1 mouse cellular context compared by ENCODE assay signal in the genomic region with DNA sequence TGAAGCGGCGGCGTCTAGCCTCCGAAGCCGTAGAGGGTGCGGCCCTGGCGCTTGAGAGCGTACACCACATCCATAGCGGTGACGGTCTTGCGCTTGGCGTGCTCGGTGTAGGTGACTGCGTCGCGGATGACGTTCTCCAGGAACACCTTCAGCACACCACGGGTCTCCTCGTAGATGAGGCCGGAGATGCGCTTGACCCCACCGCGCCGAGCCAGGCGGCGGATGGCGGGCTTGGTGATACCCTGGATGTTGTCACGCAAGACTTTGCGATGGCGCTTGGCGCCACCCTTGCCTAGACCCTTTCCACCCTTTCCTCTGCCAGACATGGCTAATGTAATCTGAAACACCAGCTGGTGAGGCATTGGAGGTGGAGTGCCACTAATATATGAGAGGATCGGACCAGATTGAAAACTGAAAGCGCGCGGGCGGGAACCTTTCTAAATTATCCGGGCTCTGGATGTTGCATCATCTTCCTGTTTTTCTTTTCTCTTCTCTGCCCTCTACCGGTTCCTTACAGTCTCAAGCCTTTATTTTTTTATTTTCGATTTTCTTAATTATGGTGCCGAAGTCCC.
TF ChIP-seq lines count a peak whose summit lies in the region.

Hist2h4 (minus strand) TSS at position 333 of the 572 bp plus-strand sequence.

TF ChIP-seq in CH12.LX, 34 proteins besides CTCF, POLR2A, EP300 and RAD21 (continued from another document):
- TF ChIP-seq MAX (IDR thresholded peaks at IDR 0.05; ENCODE audit: low read length) (no peak), PAX5 (IDR thresholded peaks at IDR 0.05; ENCODE audit: low read length) (no peak), MAZ (IDR thresholded peaks at IDR 0.05; ENCODE audit: low read depth, low read length) (no peak; the same call in none of the 2 replicates), IRF4 (IDR thresholded peaks at IDR 0.05; ENCODE audit: low read depth, low read length) (peak; percentile 49), ZC3H11A (IDR thresholded peaks at IDR 0.05; ENCODE audit: low read depth, low read length) (no peak), TCF12 (IDR thresholded peaks at IDR 0.05; ENCODE audit: low read depth, low read length) (peak; percentile 89), MYC (IDR thresholded peaks at IDR 0.05; ENCODE audit: low read depth, low read length) (peak; percentile 72), POLR2AphosphoS2 (IDR thresholded peaks at IDR 0.05; ENCODE audit: low read depth, low read length) (peak; percentile 96), SMC3 (IDR thresholded peaks at IDR 0.05; ENCODE audit: low read depth, low read length) (peak; percentile 15; the same call in 1 of the 2 replicates), MEF2A (IDR thresholded peaks at IDR 0.05; ENCODE audit: borderline replicate concordance, low read depth, low read length) (peak; percentile 56), GABPA (IDR thresholded peaks at IDR 0.05; ENCODE audit: insufficient replicate concordance, low read depth, low read length) (no peak), ZMIZ1 (IDR thresholded peaks at IDR 0.05; ENCODE audit: low read depth, low read length) (peak; percentile 100), CHD1 (IDR thresholded peaks at IDR 0.05; ENCODE audit: low read depth, low read length) (peak; percentile 83), JUN (IDR thresholded peaks at IDR 0.05; ENCODE audit: insufficient read depth, low read depth, low read length) (peak; percentile 74)
TF ChIP-seq in CH12.LX: peak in this region for 23.
